Mouse (Mus musculus): Measurements from ENCODE around the gene Ovol1.

- TF ChIP-seq CTCF (IDR thresholded peaks at IDR 0.05; ENCODE audit: low read depth), result no peak
- no peak for TF ChIP-seq EP300 (IDR thresholded peaks at IDR 0.05; ENCODE audit: low read depth)
Observed at GRCm38 (mm10) chr19:5513005-5513349, 47.5 kb downstream of the Ovol1 start.
